Mouse (Mus musculus): ENCODE results near the gene Mettl7a3. TPM values are rescaled to one million over a fixed set of nuclear protein-coding genes. Genes with fewer than 3 reads are reported as not detected.

Gene Mettl7a3
- 0.17 and 1.2 TPM in 2 replicates for polyA plus RNA-seq (2014; fragmentation: Nextera tagmentation; extraction: Ambion mirVana)

- H3K4me2 ChIP-seq (ENCODE audit: low read depth, low read length): no peak within 1 kb of the TSS
- no peak within 1 kb of the TSS for H3K27ac ChIP-seq (ENCODE audit: low read depth, low read length)
- 66% methylated on average over 10 of the region's 10 CpGs for WGBS
- no peaks in the 10 kb centered on the region for H3K9me3 ChIP-seq (ENCODE audit: control insufficient read depth, low read length)
- no peaks in the 10 kb centered on the region for H3K27me3 ChIP-seq (ENCODE audit: control insufficient read depth, insufficient read depth, low read length)
- H3K36me3 ChIP-seq (ENCODE audit: control insufficient read depth, insufficient read depth, low read length): no peaks in the 10 kb centered on the region
- H3K4me3 ChIP-seq (ENCODE audit: low read depth, low read length): no peak within 1 kb of the TSS
- H3K4me1 ChIP-seq (ENCODE audit: control insufficient read depth, insufficient read depth, low read length): no peaks in the 10 kb centered on the region; the same call in 1 of the 2 replicates
- no peak within 1 kb of the TSS for H3K9ac ChIP-seq (replicated peaks; ENCODE audit: low read depth, low read length)
- ATAC-seq (ENCODE audit: low read depth): no peak
These were observed at the start of gene Mettl7a3 for GRCm38 (mm10) chr15:100334629-100335028. Gene Mettl7a3, plus strand, starts transcription at chr15:100334929.

GRCm38 (mm10) chr15:100288980-100289379 lies 45.7 kb upstream of the Mettl7a3 start:
- Histone ChIP-seq H3K4me2 (ENCODE audit: low read depth, low read length) (no peak overlapping the region), H3K4me1 (ENCODE audit: control insufficient read depth, insufficient read depth, low read length) (no peaks in the 10 kb centered on the region), H3K27ac (ENCODE audit: low read depth, low read length) (no peak overlapping the region), H3K9ac (replicated peaks; ENCODE audit: low read depth, low read length) (no peak overlapping the region), H3K36me3 (ENCODE audit: control insufficient read depth, insufficient read depth, low read length) (no peaks in the 10 kb centered on the region), H3K9me3 (ENCODE audit: control insufficient read depth, low read length) (no peaks in the 10 kb centered on the region), H3K27me3 (ENCODE audit: control insufficient read depth, insufficient read depth, low read length) (no peaks in the 10 kb centered on the region), H3K4me3 (ENCODE audit: low read depth, low read length) (no peak overlapping the region)
- ATAC-seq (ENCODE audit: low read depth): no peak
- WGBS: 94% methylated on average over 6 of the region's 6 CpGs

DNA sequence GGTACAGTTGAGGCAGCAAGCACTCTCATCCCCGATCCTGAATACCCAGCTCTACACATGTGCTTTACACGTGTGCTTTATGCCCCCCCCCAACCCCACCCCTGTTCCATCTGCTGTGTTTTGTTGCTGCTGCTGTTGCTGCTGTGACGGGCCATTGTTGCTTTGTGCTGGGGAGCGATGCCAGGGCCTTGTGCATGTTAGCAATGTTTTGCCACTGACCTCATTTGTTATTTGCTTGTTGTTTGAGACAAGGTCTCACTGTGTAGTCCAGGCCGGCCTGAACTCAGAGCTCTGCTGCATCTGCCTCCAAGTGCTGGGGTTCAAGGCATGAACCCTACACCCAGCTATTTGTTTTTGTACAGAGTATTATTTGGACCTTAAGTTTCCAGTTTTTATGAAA lies 43.9 kb upstream of the Mettl7a3 start:
- no peaks in the 10 kb centered on the region for H3K9me3 ChIP-seq (ENCODE audit: control insufficient read depth, low read length)
- no peak overlapping the region for H3K27ac ChIP-seq (ENCODE audit: low read depth, low read length)
- no peak for ATAC-seq (ENCODE audit: low read depth)
- H3K27me3 ChIP-seq (ENCODE audit: control insufficient read depth, insufficient read depth, low read length): no peaks in the 10 kb centered on the region
- 76% methylated on average over 5 of the region's 5 CpGs for WGBS
- no peaks in the 10 kb centered on the region for H3K36me3 ChIP-seq (ENCODE audit: control insufficient read depth, insufficient read depth, low read length)
- H3K4me1 ChIP-seq (ENCODE audit: control insufficient read depth, insufficient read depth, low read length): no peaks in the 10 kb centered on the region
- H3K4me3 ChIP-seq (ENCODE audit: low read depth, low read length): no peak overlapping the region
- H3K4me2 ChIP-seq (ENCODE audit: low read depth, low read length): no peak overlapping the region
- no peak overlapping the region for H3K9ac ChIP-seq (replicated peaks; ENCODE audit: low read depth, low read length)

GRCm38 (mm10) chr15:100292326-100292725 lies 42.4 kb upstream of the Mettl7a3 start:
- H3K9ac ChIP-seq (replicated peaks; ENCODE audit: low read depth, low read length): no peak overlapping the region
- no peak for ATAC-seq (ENCODE audit: low read depth)
- WGBS: 62% methylated on average over 7 of the region's 7 CpGs

DNA sequence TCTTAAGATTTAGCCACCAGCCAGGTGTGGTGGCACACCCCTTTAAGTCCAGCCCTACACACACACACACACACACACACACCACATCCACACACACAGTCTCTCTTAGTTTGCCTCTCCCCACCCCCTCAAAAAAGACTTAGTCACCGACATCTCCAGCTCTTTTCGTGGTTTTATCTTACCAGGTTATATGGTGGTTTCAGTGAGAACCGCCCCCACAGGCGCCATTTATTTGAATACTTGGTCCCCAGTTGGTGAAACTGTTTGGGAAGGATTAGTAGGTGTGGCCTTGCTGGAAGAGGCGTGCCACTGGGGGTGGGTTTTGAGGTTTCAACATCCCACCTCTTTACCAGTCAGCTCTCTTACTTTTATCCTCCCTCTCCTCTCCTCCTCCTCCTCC lies 36.9 kb upstream of the Mettl7a3 start:
- Histone ChIP-seq H3K4me2 (ENCODE audit: low read depth, low read length) (no peak overlapping the region), H3K4me3 (ENCODE audit: low read depth, low read length) (no peak overlapping the region), H3K27ac (ENCODE audit: low read depth, low read length) (no peak overlapping the region), H3K9ac (replicated peaks; ENCODE audit: low read depth, low read length) (no peak overlapping the region), H3K27me3 (ENCODE audit: control insufficient read depth, insufficient read depth, low read length) (no peaks in the 10 kb centered on the region), H3K4me1 (ENCODE audit: control insufficient read depth, insufficient read depth, low read length) (no peaks in the 10 kb centered on the region), H3K9me3 (ENCODE audit: control insufficient read depth, low read length) (no peaks in the 10 kb centered on the region), H3K36me3 (ENCODE audit: control insufficient read depth, insufficient read depth, low read length) (no peaks in the 10 kb centered on the region)
- 90% methylated on average over 5 of the region's 5 CpGs for WGBS
- ATAC-seq (ENCODE audit: low read depth): no peak

More at GRCm38 (mm10) chr15:100292326-100292725, 42.4 kb upstream of the Mettl7a3 start:
- Histone ChIP-seq H3K27ac (ENCODE audit: low read depth, low read length) (no peak overlapping the region), H3K36me3 (ENCODE audit: control insufficient read depth, insufficient read depth, low read length) (no peaks in the 10 kb centered on the region), H3K4me1 (ENCODE audit: control insufficient read depth, insufficient read depth, low read length) (no peaks in the 10 kb centered on the region), H3K4me3 (ENCODE audit: low read depth, low read length) (no peak overlapping the region), H3K9me3 (ENCODE audit: control insufficient read depth, low read length) (no peaks in the 10 kb centered on the region), H3K4me2 (ENCODE audit: low read depth, low read length) (no peak overlapping the region), H3K27me3 (ENCODE audit: control insufficient read depth, insufficient read depth, low read length) (no peaks in the 10 kb centered on the region)

GRCm38 (mm10) chr15:100300499-100300898 lies 34.2 kb upstream of the Mettl7a3 start:
- Histone ChIP-seq H3K9me3 (ENCODE audit: control insufficient read depth, low read length) (no peaks in the 10 kb centered on the region), H3K27ac (ENCODE audit: low read depth, low read length) (no peak overlapping the region), H3K9ac (replicated peaks; ENCODE audit: low read depth, low read length) (no peak overlapping the region), H3K4me3 (ENCODE audit: low read depth, low read length) (no peak overlapping the region), H3K36me3 (ENCODE audit: control insufficient read depth, insufficient read depth, low read length) (no peaks in the 10 kb centered on the region), H3K4me2 (ENCODE audit: low read depth, low read length) (no peak overlapping the region), H3K4me1 (ENCODE audit: control insufficient read depth, insufficient read depth, low read length) (peaks cover 4% of the 10 kb centered on the region; the same call in 1 of the 2 replicates), H3K27me3 (ENCODE audit: control insufficient read depth, insufficient read depth, low read length) (no peaks in the 10 kb centered on the region)
- ATAC-seq (ENCODE audit: low read depth): no peak
- WGBS: 86% methylated on average over 6 of the region's 6 CpGs

DNA sequence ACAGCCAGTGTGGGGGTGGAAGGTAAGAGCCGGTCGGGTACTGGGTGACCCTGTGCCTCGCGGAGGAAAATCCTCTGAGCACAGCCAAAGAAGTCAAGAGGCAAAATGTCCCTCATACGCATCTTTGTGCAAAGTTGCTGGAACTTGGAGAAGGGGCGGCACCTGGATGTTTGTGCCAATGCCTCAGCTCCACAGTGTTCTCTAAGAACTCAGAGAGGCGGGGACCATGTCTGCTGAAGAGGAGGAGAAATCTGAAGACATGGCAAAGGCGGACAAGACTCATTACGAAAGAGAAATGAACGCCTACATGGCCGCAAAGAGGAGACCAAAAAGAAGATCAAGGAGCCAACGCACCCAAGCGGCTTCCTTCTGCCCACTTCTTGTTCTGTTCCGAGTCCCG lies 33.2 kb upstream of the Mettl7a3 start:
- H3K4me3 ChIP-seq (ENCODE audit: low read depth, low read length): no peak overlapping the region
- H3K4me2 ChIP-seq (ENCODE audit: low read depth, low read length): no peak overlapping the region
- H3K27ac ChIP-seq (ENCODE audit: low read depth, low read length): no peak overlapping the region
- peaks cover 4% of the 10 kb centered on the region; the same call in 1 of the 2 replicates for H3K4me1 ChIP-seq (ENCODE audit: control insufficient read depth, insufficient read depth, low read length)
- no peaks in the 10 kb centered on the region for H3K36me3 ChIP-seq (ENCODE audit: control insufficient read depth, insufficient read depth, low read length)
- no peak overlapping the region for H3K9ac ChIP-seq (replicated peaks; ENCODE audit: low read depth, low read length)
- H3K27me3 ChIP-seq (ENCODE audit: control insufficient read depth, insufficient read depth, low read length): no peaks in the 10 kb centered on the region
- WGBS: 85% methylated on average over 15 of the region's 15 CpGs
- no peaks in the 10 kb centered on the region for H3K9me3 ChIP-seq (ENCODE audit: control insufficient read depth, low read length)
- no peak for ATAC-seq (ENCODE audit: low read depth)

GRCm38 (mm10) chr15:100303428-100304018 lies 31.2 kb upstream of the Mettl7a3 start:
- Histone ChIP-seq H3K27ac (ENCODE audit: low read depth, low read length) (no peak overlapping the region), H3K4me2 (ENCODE audit: low read depth, low read length) (peak overlapping the region; percentile 52), H3K9ac (replicated peaks; ENCODE audit: low read depth, low read length) (no peak overlapping the region), H3K4me1 (ENCODE audit: control insufficient read depth, insufficient read depth, low read length) (peaks cover 4% of the 10 kb centered on the region; the same call in 1 of the 2 replicates), H3K27me3 (ENCODE audit: control insufficient read depth, insufficient read depth, low read length) (no peaks in the 10 kb centered on the region), H3K36me3 (ENCODE audit: control insufficient read depth, insufficient read depth, low read length) (no peaks in the 10 kb centered on the region), H3K4me3 (ENCODE audit: low read depth, low read length) (peak overlapping the region; percentile 43), H3K9me3 (ENCODE audit: control insufficient read depth, low read length) (no peaks in the 10 kb centered on the region)
- WGBS: 61% methylated on average over 8 of the region's 8 CpGs
- no peak for ATAC-seq (ENCODE audit: low read depth)

DNA sequence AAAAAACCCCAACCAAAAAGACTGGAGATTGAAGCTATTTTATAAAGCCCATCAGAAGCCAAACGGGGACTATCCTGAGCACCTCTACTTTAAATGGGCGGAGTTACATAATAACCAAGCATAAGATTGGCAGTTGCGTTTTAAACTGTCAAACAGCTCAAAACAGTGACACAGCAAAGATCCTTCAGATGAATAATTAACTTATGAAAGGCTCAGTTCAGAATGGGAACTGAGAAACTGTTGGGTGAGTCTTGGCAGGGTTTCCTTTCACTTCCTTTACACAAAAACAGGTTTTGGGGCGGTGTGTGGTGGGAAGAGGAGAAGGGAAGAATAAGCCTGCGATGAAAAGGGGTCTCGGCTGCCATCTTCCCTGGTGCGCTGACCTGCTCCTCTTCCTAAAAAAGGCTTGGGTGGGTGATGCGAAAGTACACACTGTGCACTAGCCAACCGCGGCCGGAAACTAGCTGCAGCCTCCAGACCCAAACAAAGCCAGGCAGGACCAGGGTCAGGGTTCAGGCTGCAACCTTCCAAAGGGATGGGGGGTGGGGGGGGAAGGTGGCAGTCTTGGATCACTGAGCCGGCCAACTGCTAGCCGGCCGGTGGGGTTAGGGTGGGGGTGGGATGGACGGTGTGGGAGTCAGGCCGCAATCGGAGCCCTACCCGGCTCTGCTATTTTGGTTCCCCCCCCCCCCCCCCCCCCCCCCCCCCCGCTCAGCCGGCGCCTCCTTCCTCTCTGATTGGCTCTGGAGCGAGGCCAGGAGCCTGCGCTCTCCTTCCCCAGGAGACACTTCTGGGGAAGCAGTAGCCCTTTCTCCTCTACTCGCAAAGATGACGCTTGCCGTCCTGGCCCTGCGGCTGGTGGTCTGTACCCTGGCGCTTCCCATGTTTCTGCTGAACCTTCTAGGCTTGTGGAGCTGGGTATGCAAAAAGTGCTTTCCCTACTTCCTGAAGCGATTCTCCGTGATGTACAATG lies 30.4 kb upstream of the Mettl7a3 start, which contains the start of gene Mettl7a1:
TSS of gene Mettl7a1 (plus strand) at position 122 of the 973 bp plus-strand sequence.
- H3K27ac ChIP-seq (ENCODE audit: low read depth, low read length): peak within 1 kb of the TSS; percentile 78
- no peaks in the 10 kb centered on the region for H3K9me3 ChIP-seq (ENCODE audit: control insufficient read depth, low read length)
- peak within 1 kb of the TSS; percentile 52 for H3K4me2 ChIP-seq (ENCODE audit: low read depth, low read length)
- H3K9ac ChIP-seq (replicated peaks; ENCODE audit: low read depth, low read length): peak within 1 kb of the TSS; percentile 67
- H3K4me1 ChIP-seq (ENCODE audit: control insufficient read depth, insufficient read depth, low read length): peaks cover 4% of the 10 kb centered on the region; the same call in 1 of the 2 replicates
- peak; percentile 92 for ATAC-seq (ENCODE audit: low read depth)
- no peaks in the 10 kb centered on the region for H3K27me3 ChIP-seq (ENCODE audit: control insufficient read depth, insufficient read depth, low read length)
- no peaks in the 10 kb centered on the region for H3K36me3 ChIP-seq (ENCODE audit: control insufficient read depth, insufficient read depth, low read length)
- peak within 1 kb of the TSS; percentile 43 for H3K4me3 ChIP-seq (ENCODE audit: low read depth, low read length)
- 5% methylated on average over 18 of the region's 30 CpGs for WGBS

All from neural tube, embryonic 14.5 days (tissue).